ENCODE assay signal across 17 mouse cellular contexts in genomic region chr2:11218122-11218521, GRCm38 (mm10). TPM values are rescaled to one million over a fixed set of nuclear protein-coding genes. Genes with fewer than 3 reads are reported as not detected.
DNase-seq lines count a peak whose midpoint lies in the region; ATAC-seq lines count a peak whose summit lies in the region.
"Had no signal": no experiment of that assay in that cellular context is flagged by ENCODE, and none has a peak within 500 bp of the region (broad histone marks: within the 10 kb centered on the region; RNA-seq: fewer than 3 reads in every experiment).

No protein-coding gene starts in this region.

- ATAC-seq in liver, embryonic 11.5 days (replicated peaks; ENCODE audit: low FRiP score), result peak; percentile 81
- ATAC-seq in megakaryocyte-erythroid progenitor cell, adult 5-6 weeks (replicated peaks; ENCODE audit: low FRiP score, low TSS enrichment, poor library complexity, severe bottlenecking), result peak; percentile 36; the same call in 1 of the 2 replicates
- no peak for ATAC-seq in midbrain, embryonic 13.5 days
- ATAC-seq: forebrain, postnatal 0 days; hindbrain, embryonic 16.5 days had no signal

- H3K27me3 ChIP-seq in liver, embryonic 11.5 days (replicated peaks; ENCODE audit: control insufficient read depth, insufficient read depth, low read length), result no peaks in the 10 kb centered on the region
- H3K27me3 ChIP-seq in hindbrain, embryonic 10.5 days (ENCODE audit: insufficient read depth, poor library complexity, severe bottlenecking), result no peaks in the 10 kb centered on the region
- H3K27me3 ChIP-seq in midbrain, embryonic 13.5 days, result no peaks in the 10 kb centered on the region
- H3K27me3 ChIP-seq: embryonic facial prominence, embryonic 12.5 days; liver, embryonic 15.5 days; stomach, embryonic 15.5 days had no signal

- no peak overlapping the region for H3K9ac ChIP-seq in liver, embryonic 11.5 days (ENCODE audit: low read depth, low read length)
- no peak overlapping the region for H3K9ac ChIP-seq in midbrain, embryonic 13.5 days (replicated peaks)
- H3K9ac ChIP-seq: embryonic facial prominence, embryonic 12.5 days; forebrain, postnatal 0 days; liver, embryonic 15.5 days; stomach, embryonic 15.5 days had no signal

- peak; percentile 39 for DNase-seq in kidney, postnatal 14 days
- DNase-seq in kidney, postnatal 10 days, result no peak
- peak; percentile 87 for DNase-seq in MEL-GATA-1-ER (ENCODE audit: extremely low read depth, low read depth)
- no peak for DNase-seq in liver, embryonic 11.5 days (ENCODE audit: low spot score)
- no peak for DNase-seq in hindbrain, embryonic 10.5 days (ENCODE audit: low spot score)
- no peak for DNase-seq in frontal cortex, postnatal 25 days (ENCODE audit: low spot score in 2 of 2)
- DNase-seq: cerebellum, adult 18-20 months; forebrain, postnatal 0 days; heart, adult 2 months; layer of hippocampus, postnatal 36 days; retina, postnatal 1 day had no signal

- 38% methylated on average over 5 of the region's 5 CpGs for WGBS in liver, embryonic 11.5 days
- 91% methylated on average over 5 of the region's 5 CpGs for WGBS in hindbrain, embryonic 10.5 days
- WGBS in midbrain, embryonic 13.5 days, result 88% methylated on average over 5 of the region's 5 CpGs

- no peaks in the 10 kb centered on the region for H3K9me3 ChIP-seq in liver, embryonic 11.5 days (ENCODE audit: control insufficient read depth, low read length)
- H3K9me3 ChIP-seq in hindbrain, embryonic 10.5 days, result no peaks in the 10 kb centered on the region
- no peaks in the 10 kb centered on the region for H3K9me3 ChIP-seq in midbrain, embryonic 13.5 days
- H3K9me3 ChIP-seq: embryonic facial prominence, embryonic 12.5 days; liver, embryonic 15.5 days; stomach, embryonic 15.5 days had no signal

- no peak overlapping the region for H3K27ac ChIP-seq in liver, embryonic 11.5 days (ENCODE audit: low read depth, low read length)
- no peak overlapping the region for H3K27ac ChIP-seq in hindbrain, embryonic 10.5 days
- H3K27ac ChIP-seq in midbrain, embryonic 13.5 days, result no peak overlapping the region
- H3K27ac ChIP-seq: embryonic facial prominence, embryonic 12.5 days; heart, adult 2 months; liver, embryonic 15.5 days; stomach, embryonic 15.5 days had no signal

- no peak overlapping the region for H3K4me3 ChIP-seq in liver, embryonic 11.5 days (ENCODE audit: low read depth, low read length)
- no peak overlapping the region for H3K4me3 ChIP-seq in hindbrain, embryonic 10.5 days
- no peak overlapping the region for H3K4me3 ChIP-seq in midbrain, embryonic 13.5 days (replicated peaks)
- H3K4me3 ChIP-seq: embryonic facial prominence, embryonic 12.5 days; heart, adult 2 months; liver, embryonic 15.5 days; stomach, embryonic 15.5 days had no signal

- no peaks in the 10 kb centered on the region for H3K36me3 ChIP-seq in liver, embryonic 11.5 days (ENCODE audit: control insufficient read depth, insufficient read depth, low read length)
- no peaks in the 10 kb centered on the region for H3K36me3 ChIP-seq in hindbrain, embryonic 10.5 days
- no peaks in the 10 kb centered on the region for H3K36me3 ChIP-seq in midbrain, embryonic 13.5 days
- H3K36me3 ChIP-seq: embryonic facial prominence, embryonic 12.5 days; liver, embryonic 15.5 days; stomach, embryonic 15.5 days had no signal

- peaks cover 20% of the 10 kb centered on the region for H3K4me1 ChIP-seq in liver, embryonic 11.5 days (replicated peaks; ENCODE audit: control insufficient read depth, insufficient read depth, low read length)
- H3K4me1 ChIP-seq in hindbrain, embryonic 10.5 days (replicated peaks), result no peaks in the 10 kb centered on the region
- H3K4me1 ChIP-seq in midbrain, embryonic 13.5 days (replicated peaks), result no peaks in the 10 kb centered on the region
- H3K4me1 ChIP-seq: embryonic facial prominence, embryonic 12.5 days; stomach, embryonic 15.5 days had no signal

- no peak overlapping the region for H3K4me2 ChIP-seq in liver, embryonic 11.5 days
- H3K4me2 ChIP-seq in midbrain, embryonic 13.5 days (replicated peaks), result no peak overlapping the region
- H3K4me2 ChIP-seq: embryonic facial prominence, embryonic 12.5 days; liver, embryonic 15.5 days; stomach, embryonic 15.5 days had no signal

RNA-seq across cellular contexts. Expression of gene Prkcq, which starts 46.2 kb away (rescaled TPM):
- 11.9 and 13.0 TPM in 2 replicates for polyA plus RNA-seq in liver, embryonic 11.5 days (2014; fragmentation: Nextera tagmentation; extraction: Ambion mirVana)
- 6.9 and 18.0 TPM in 2 replicates for total RNA-seq in megakaryocyte-erythroid progenitor cell, adult 5-6 weeks (2014; fragmentation: Nextera tagmentation)
- total RNA-seq in megakaryocyte-erythroid progenitor cell, adult 5-6 weeks (2017), result 8.5 and 14.4 TPM in 2 replicates
- 1.9 TPM in 2 replicates for polyA plus RNA-seq in hindbrain, embryonic 10.5 days (2016; fragmentation: Nextera tagmentation; extraction: Ambion mirVana)
- 2.7 and 2.9 TPM in 2 replicates for polyA plus RNA-seq in midbrain, embryonic 13.5 days (2015; fragmentation: Nextera tagmentation; extraction: Ambion mirVana)

Comparison
In these comparisons a context has a peak if more than half of its experiments do, and no peak if none do; other contexts are left out.
1. DNase-seq: peak in kidney, postnatal 14 days (single experiment) and MEL-GATA-1-ER (single experiment); none in kidney, postnatal 10 days (single experiment), liver, embryonic 11.5 days (single experiment), hindbrain, embryonic 10.5 days (single experiment) and frontal cortex, postnatal 25 days (0 of 2).